Mouse (Mus musculus): ENCODE results near the gene Slc15a1. TPM values are rescaled to one million over a fixed set of nuclear protein-coding genes. Genes with fewer than 3 reads are reported as not detected.

Gene Slc15a1
- polyA plus RNA-seq, 1 experiment from 2014 or later = not detected

GRCm38 (mm10) chr14:121497800-121498199 is 7.3 kb downstream of the Slc15a1 start:
- ATAC-seq (ENCODE audit: low FRiP score) (no peak), DNase-seq (ENCODE audit: low spot score) (no peak)
- no peak overlapping the region for H3K9ac ChIP-seq
- no peaks in the 10 kb centered on the region for H3K27me3 ChIP-seq (ENCODE audit: control insufficient read depth, insufficient read depth, low read length)
- H3K4me3 ChIP-seq (replicated peaks; ENCODE audit: low read length) = no peak overlapping the region
- no peaks in the 10 kb centered on the region for H3K36me3 ChIP-seq (replicated peaks; ENCODE audit: control insufficient read depth, insufficient read depth)
- no peak overlapping the region for H3K27ac ChIP-seq
- no peak overlapping the region for H3K4me2 ChIP-seq (replicated peaks)
- WGBS = 80% methylated on average over 1 of the region's 1 CpGs
- H3K9me3 ChIP-seq (ENCODE audit: control insufficient read depth, low read length) = no peaks in the 10 kb centered on the region
- H3K4me1 ChIP-seq (replicated peaks; ENCODE audit: control insufficient read depth, insufficient read depth, low read length) = no peaks in the 10 kb centered on the region

- H3K36me3 ChIP-seq (replicated peaks; ENCODE audit: control insufficient read depth, insufficient read depth) = no peaks in the 10 kb centered on the region
- no peak overlapping the region for H3K27ac ChIP-seq
- 75% methylated on average over 4 of the region's 4 CpGs for WGBS
- DNase-seq (ENCODE audit: low spot score) (no peak), ATAC-seq (ENCODE audit: low FRiP score) (no peak)
- no peak overlapping the region for H3K9ac ChIP-seq
- peaks cover 3% of the 10 kb centered on the region; the same call in 1 of the 2 replicates for H3K4me1 ChIP-seq (replicated peaks; ENCODE audit: control insufficient read depth, insufficient read depth, low read length)
- H3K9me3 ChIP-seq (ENCODE audit: control insufficient read depth, low read length) = no peaks in the 10 kb centered on the region
- no peaks in the 10 kb centered on the region for H3K27me3 ChIP-seq (ENCODE audit: control insufficient read depth, insufficient read depth, low read length)
- H3K4me2 ChIP-seq (replicated peaks) = no peak overlapping the region
- no peak overlapping the region for H3K4me3 ChIP-seq (replicated peaks; ENCODE audit: low read length)
These were observed 9.3 kb downstream of the Slc15a1 start for GRCm38 (mm10) chr14:121495741-121496140.

- 89% methylated on average over 2 of the region's 2 CpGs for WGBS
- H3K9ac ChIP-seq = no peak overlapping the region
- peaks cover 3% of the 10 kb centered on the region; the same call in 1 of the 2 replicates for H3K4me1 ChIP-seq (replicated peaks; ENCODE audit: control insufficient read depth, insufficient read depth, low read length)
- H3K36me3 ChIP-seq (replicated peaks; ENCODE audit: control insufficient read depth, insufficient read depth) = no peaks in the 10 kb centered on the region
- no peak overlapping the region for H3K4me3 ChIP-seq (replicated peaks; ENCODE audit: low read length)
- no peak overlapping the region for H3K27ac ChIP-seq
- ATAC-seq (ENCODE audit: low FRiP score) = no peak
- H3K27me3 ChIP-seq (ENCODE audit: control insufficient read depth, insufficient read depth, low read length) = no peaks in the 10 kb centered on the region
- no peaks in the 10 kb centered on the region for H3K9me3 ChIP-seq (ENCODE audit: control insufficient read depth, low read length)
- H3K4me2 ChIP-seq (replicated peaks) = no peak overlapping the region
- DNase-seq (ENCODE audit: low spot score) = no peak
These were observed 9.9 kb downstream of the Slc15a1 start for GRCm38 (mm10) chr14:121495120-121495519.

- 81% methylated on average over 2 of the region's 2 CpGs for WGBS
- Histone ChIP-seq H3K9me3 (ENCODE audit: control insufficient read depth, low read length) (no peaks in the 10 kb centered on the region), H3K9ac (no peak overlapping the region), H3K27ac (no peak overlapping the region), H3K4me3 (replicated peaks; ENCODE audit: low read length) (no peak overlapping the region), H3K27me3 (ENCODE audit: control insufficient read depth, insufficient read depth, low read length) (no peaks in the 10 kb centered on the region), H3K4me1 (replicated peaks; ENCODE audit: control insufficient read depth, insufficient read depth, low read length) (peaks cover 3% of the 10 kb centered on the region; the same call in 1 of the 2 replicates), H3K4me2 (replicated peaks) (no peak overlapping the region), H3K36me3 (replicated peaks; ENCODE audit: control insufficient read depth, insufficient read depth) (no peaks in the 10 kb centered on the region)
- no peak for ATAC-seq (ENCODE audit: low FRiP score)
- DNase-seq (ENCODE audit: low spot score) = no peak
These were observed 10.8 kb downstream of the Slc15a1 start for GRCm38 (mm10) chr14:121494238-121494637.

GRCm38 (mm10) chr14:121493712-121494111 is 11.3 kb downstream of the Slc15a1 start:
- Histone ChIP-seq H3K27ac (no peak overlapping the region), H3K36me3 (replicated peaks; ENCODE audit: control insufficient read depth, insufficient read depth) (no peaks in the 10 kb centered on the region), H3K4me1 (replicated peaks; ENCODE audit: control insufficient read depth, insufficient read depth, low read length) (peaks cover 3% of the 10 kb centered on the region; the same call in 1 of the 2 replicates), H3K4me3 (replicated peaks; ENCODE audit: low read length) (no peak overlapping the region), H3K4me2 (replicated peaks) (no peak overlapping the region), H3K9ac (no peak overlapping the region), H3K27me3 (ENCODE audit: control insufficient read depth, insufficient read depth, low read length) (no peaks in the 10 kb centered on the region), H3K9me3 (ENCODE audit: control insufficient read depth, low read length) (no peaks in the 10 kb centered on the region)
- WGBS = 70% methylated on average over 3 of the region's 3 CpGs
- no peak for ATAC-seq (ENCODE audit: low FRiP score)
- DNase-seq (ENCODE audit: low spot score) = no peak

- Histone ChIP-seq H3K4me1 (replicated peaks; ENCODE audit: control insufficient read depth, insufficient read depth, low read length) (peaks cover 3% of the 10 kb centered on the region; the same call in 1 of the 2 replicates), H3K36me3 (replicated peaks; ENCODE audit: control insufficient read depth, insufficient read depth) (no peaks in the 10 kb centered on the region), H3K4me2 (replicated peaks) (no peak overlapping the region), H3K27me3 (ENCODE audit: control insufficient read depth, insufficient read depth, low read length) (no peaks in the 10 kb centered on the region), H3K27ac (no peak overlapping the region), H3K4me3 (replicated peaks; ENCODE audit: low read length) (no peak overlapping the region), H3K9ac (no peak overlapping the region), H3K9me3 (ENCODE audit: control insufficient read depth, low read length) (no peaks in the 10 kb centered on the region)
- no peak for DNase-seq (ENCODE audit: low spot score)
- WGBS = 76% methylated on average over 8 of the region's 8 CpGs
- ATAC-seq (ENCODE audit: low FRiP score) = no peak
These were observed 12.7 kb downstream of the Slc15a1 start for GRCm38 (mm10) chr14:121492328-121492727.

DNA sequence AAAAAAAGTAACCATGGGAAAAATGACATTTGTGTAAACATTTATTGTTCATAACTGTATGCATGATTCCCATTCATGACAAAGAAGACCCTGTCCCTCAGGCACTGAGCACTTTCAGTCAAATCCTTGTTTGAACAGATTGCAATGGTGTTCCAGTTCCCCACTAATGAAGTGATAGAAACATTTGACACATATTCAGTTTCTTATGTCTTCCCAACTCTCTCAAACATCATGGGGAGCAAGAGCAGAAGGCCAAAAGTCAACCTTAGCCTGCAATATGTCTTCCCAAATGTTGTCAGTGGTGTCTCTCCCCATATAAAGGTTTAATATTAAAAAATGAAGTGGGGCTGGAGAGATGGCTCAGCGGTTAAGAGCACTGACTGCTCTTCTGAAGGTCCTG is 19.3 kb downstream of the Slc15a1 start:
- Histone ChIP-seq H3K27me3 (ENCODE audit: control insufficient read depth, insufficient read depth, low read length) (no peaks in the 10 kb centered on the region), H3K36me3 (replicated peaks; ENCODE audit: control insufficient read depth, insufficient read depth) (no peaks in the 10 kb centered on the region), H3K27ac (no peak overlapping the region), H3K9me3 (ENCODE audit: control insufficient read depth, low read length) (no peaks in the 10 kb centered on the region), H3K4me3 (replicated peaks; ENCODE audit: low read length) (no peak overlapping the region), H3K4me1 (replicated peaks; ENCODE audit: control insufficient read depth, insufficient read depth, low read length) (no peaks in the 10 kb centered on the region), H3K4me2 (replicated peaks) (no peak overlapping the region), H3K9ac (no peak overlapping the region)
- ATAC-seq (ENCODE audit: low FRiP score) = no peak
- DNase-seq (ENCODE audit: low spot score) = no peak
- WGBS = 97% methylated on average over 1 of the region's 1 CpGs

GRCm38 (mm10) chr14:121484436-121484835 is 20.6 kb downstream of the Slc15a1 start:
- Histone ChIP-seq H3K4me1 (replicated peaks; ENCODE audit: control insufficient read depth, insufficient read depth, low read length) (no peaks in the 10 kb centered on the region), H3K4me2 (replicated peaks) (no peak overlapping the region), H3K9me3 (ENCODE audit: control insufficient read depth, low read length) (no peaks in the 10 kb centered on the region), H3K27me3 (ENCODE audit: control insufficient read depth, insufficient read depth, low read length) (no peaks in the 10 kb centered on the region), H3K9ac (no peak overlapping the region), H3K36me3 (replicated peaks; ENCODE audit: control insufficient read depth, insufficient read depth) (no peaks in the 10 kb centered on the region), H3K27ac (no peak overlapping the region), H3K4me3 (replicated peaks; ENCODE audit: low read length) (no peak overlapping the region)
- WGBS = 83% methylated on average over 3 of the region's 3 CpGs
- ATAC-seq (ENCODE audit: low FRiP score) (no peak), DNase-seq (ENCODE audit: low spot score) (no peak)

DNA sequence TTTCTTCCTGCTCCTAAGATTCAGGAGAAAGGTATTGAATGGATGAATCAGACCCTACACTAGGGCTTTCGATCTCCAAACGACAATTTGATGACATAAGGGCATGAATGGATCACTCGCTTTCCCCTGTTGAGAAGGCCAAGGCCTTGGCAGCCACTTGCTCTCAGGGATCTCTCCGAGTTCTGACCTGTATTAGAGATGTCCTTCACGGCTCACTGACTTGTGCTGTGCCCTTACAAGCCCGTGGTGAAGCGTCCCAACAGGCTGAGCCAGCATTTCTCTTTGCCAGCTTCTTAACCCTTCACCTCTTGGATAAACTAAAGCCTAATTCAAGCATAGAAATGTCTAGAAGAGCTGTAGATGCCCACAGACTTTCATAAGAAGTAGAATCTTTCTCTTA is 22.9 kb downstream of the Slc15a1 start:
- Histone ChIP-seq H3K4me1 (replicated peaks; ENCODE audit: control insufficient read depth, insufficient read depth, low read length) (no peaks in the 10 kb centered on the region), H3K27me3 (ENCODE audit: control insufficient read depth, insufficient read depth, low read length) (no peaks in the 10 kb centered on the region), H3K36me3 (replicated peaks; ENCODE audit: control insufficient read depth, insufficient read depth) (no peaks in the 10 kb centered on the region), H3K9ac (no peak overlapping the region), H3K27ac (no peak overlapping the region), H3K4me2 (replicated peaks) (no peak overlapping the region), H3K9me3 (ENCODE audit: control insufficient read depth, low read length) (no peaks in the 10 kb centered on the region), H3K4me3 (replicated peaks; ENCODE audit: low read length) (no peak overlapping the region)
- DNase-seq (ENCODE audit: low spot score) (no peak), ATAC-seq (ENCODE audit: low FRiP score) (no peak)
- 70% methylated on average over 7 of the region's 7 CpGs for WGBS

DNA sequence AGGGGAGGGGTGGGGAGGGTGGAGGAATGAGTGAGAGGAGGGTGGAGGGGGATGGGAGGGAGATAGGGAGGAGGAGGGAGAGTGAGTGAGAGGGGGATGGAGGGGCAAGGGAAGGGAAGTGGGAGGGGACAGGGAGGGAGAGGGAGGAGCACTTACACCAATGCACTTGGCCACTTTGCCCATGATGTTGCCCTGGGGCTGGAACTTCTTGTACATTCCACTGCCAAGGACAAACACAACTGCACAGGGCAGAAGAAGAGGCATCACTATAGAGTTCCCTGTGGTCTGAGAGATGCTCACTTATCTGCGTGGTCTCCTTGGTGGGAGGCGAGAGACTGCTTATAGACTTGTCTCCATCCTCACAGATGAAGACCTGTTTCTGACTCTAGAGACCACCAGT is 23.5 kb downstream of the Slc15a1 start:
- 88% methylated on average over 2 of the region's 2 CpGs for WGBS
- no peaks in the 10 kb centered on the region for H3K4me1 ChIP-seq (replicated peaks; ENCODE audit: control insufficient read depth, insufficient read depth, low read length)
- H3K27me3 ChIP-seq (ENCODE audit: control insufficient read depth, insufficient read depth, low read length) = no peaks in the 10 kb centered on the region
- H3K4me2 ChIP-seq (replicated peaks) = no peak overlapping the region
- no peak overlapping the region for H3K9ac ChIP-seq
- no peak overlapping the region for H3K4me3 ChIP-seq (replicated peaks; ENCODE audit: low read length)
- no peak overlapping the region for H3K27ac ChIP-seq
- no peak for ATAC-seq (ENCODE audit: low FRiP score)
- DNase-seq (ENCODE audit: low spot score) = no peak
- no peaks in the 10 kb centered on the region for H3K36me3 ChIP-seq (replicated peaks; ENCODE audit: control insufficient read depth, insufficient read depth)
- no peaks in the 10 kb centered on the region for H3K9me3 ChIP-seq (ENCODE audit: control insufficient read depth, low read length)

Data from hindbrain, embryonic 14.5 days (tissue).